In genomic region chr11:25233360-25233890, GRCm38 (mm10) we compare ENCODE assay signal across 12 mouse cellular contexts.
DNase-seq lines count a peak whose midpoint lies in the region; ATAC-seq lines count a peak whose summit lies in the region.
"Had no signal": no experiment of that assay in that cellular context is flagged by ENCODE, and none has a peak within 500 bp of the region (broad histone marks: within the 10 kb centered on the region; RNA-seq: fewer than 3 reads in every experiment).

No protein-coding gene starts in this region.

- H3K4me1 ChIP-seq in neural tube, embryonic 15.5 days: peaks cover 4% of the 10 kb centered on the region; the same call in 1 of the 2 replicates

- H3K4me3 ChIP-seq in neural tube, embryonic 15.5 days (replicated peaks): no peak overlapping the region

- H3K27me3 ChIP-seq in neural tube, embryonic 15.5 days (replicated peaks): no peaks in the 10 kb centered on the region

- no peaks in the 10 kb centered on the region for H3K9me3 ChIP-seq in neural tube, embryonic 15.5 days (replicated peaks)
- H3K9me3 ChIP-seq: G1E had no signal

- no peaks in the 10 kb centered on the region for H3K36me3 ChIP-seq in neural tube, embryonic 15.5 days
- H3K36me3 ChIP-seq: G1E had no signal

- H3K4me2 ChIP-seq in neural tube, embryonic 15.5 days: no peak overlapping the region
- H3K4me2 ChIP-seq: liver, embryonic 11.5 days had no signal

- H3K27ac ChIP-seq in neural tube, embryonic 15.5 days (replicated peaks): no peak overlapping the region

- DNase-seq in cerebellum, postnatal 14 days: peak; percentile 13 to 34
- DNase-seq in cerebellum, adult 11 months: no peak
- peak; percentile 60 for DNase-seq in Muller cell, postnatal 12 days (ENCODE audit: inconsistent ontology term)
- peak; percentile 57 for DNase-seq in layer of hippocampus, adult 9-11 months
- no peak for DNase-seq in spleen, adult 12 weeks (ENCODE audit: low spot score)
- no peak for DNase-seq in embryo, embryonic 11 days
- DNase-seq in heart, adult 11 months: no peak
- DNase-seq: kidney, postnatal 14 days; lung, postnatal 14 days had no signal

- WGBS in neural tube, embryonic 15.5 days: 30% methylated on average over 4 of the region's 4 CpGs

- peak; percentile 47; the same call in 1 of the 2 replicates for ATAC-seq in neural tube, embryonic 15.5 days (ENCODE audit: low FRiP score)

- no peak overlapping the region for H3K9ac ChIP-seq in neural tube, embryonic 15.5 days (replicated peaks)

Comparison
In these comparisons a context has a peak if more than half of its experiments do, and no peak if none do; other contexts are left out.
1. DNase-seq: peak in cerebellum, postnatal 14 days (2 of 2), Muller cell, postnatal 12 days (single experiment) and layer of hippocampus, adult 9-11 months (single experiment); none in cerebellum, adult 11 months (single experiment), spleen, adult 12 weeks (single experiment), embryo, embryonic 11 days (single experiment) and heart, adult 11 months (single experiment).